Mouse (Mus musculus) neural tube, embryonic 12.5 days (tissue): ENCODE measurements around the gene Pmpcb. TPM values are rescaled to one million over a fixed set of nuclear protein-coding genes. Genes with fewer than 3 reads are reported as not detected.

Experiments
- ATAC-seq: fragments of 200-750 bp; cut with Nextera tagmentation; 2 replicates; pipeline ENCODE4 v1.8.0; 2017; ENCODE audit warnings: low read depth, mild to moderate bottlenecking, moderate TSS enrichment, moderate library complexity; ENCODE audit not compliant: low FRiP score
- H3K27ac ChIP-seq: fragments of 300-500 bp; sonication (generic); 2 replicates; pipeline ENCODE4 v1.5.1; 2016
- H3K27me3 ChIP-seq: fragments of 300-500 bp; sonication (generic); replicated peaks from 2 replicates; pipeline ENCODE4 v1.6.1; 2016; ENCODE audit warnings: mild to moderate bottlenecking
- H3K36me3 ChIP-seq: fragments of 300-500 bp; sonication (generic); 2 replicates; pipeline ENCODE4 v1.6.1; 2016; ENCODE audit warnings: mild to moderate bottlenecking
- H3K4me1 ChIP-seq: fragments of 300-500 bp; sonication (generic); 2 replicates; pipeline ENCODE4 v1.6.1; 2016
- H3K4me2 ChIP-seq: fragments of 300-500 bp; sonication (generic); replicated peaks from 2 replicates; pipeline ENCODE4 v1.6.1; 2016; ENCODE audit warnings: mild to moderate bottlenecking
- H3K4me3 ChIP-seq: fragments of 300-500 bp; sonication (generic); 2 replicates; pipeline ENCODE4 v1.5.1; 2016
- H3K9ac ChIP-seq: fragments of 300-500 bp; sonication (generic); 2 replicates; pipeline ENCODE4 v1.6.1; 2016; ENCODE audit warnings: mild to moderate bottlenecking
- H3K9me3 ChIP-seq: fragments of 300-500 bp; sonication (generic); 2 replicates; pipeline ENCODE4 v1.6.1; 2016; ENCODE audit warnings: mild to moderate bottlenecking
- WGBS: fragments of 180-500 bp; shearing (Covaris S2); methylation state at CpG from one replicate; pipeline ENCODE4 v1.1.7; 2016; 5-methylcytosine and 5-hydroxymethylcytosine counted together
- polyA plus RNA-seq: library from polyadenylated mRNA; unstranded; fragments of >200 nt; fragmentation: Nextera tagmentation; extraction: Ambion mirVana; gene quantifications from 2 replicates; pipeline ENCODE4 v1.2.1, GENCODE M21; 2016

Pmpcb gene
- polyA plus RNA-seq, 1 experiment from 2014 or later = 83.2 TPM

DNA sequence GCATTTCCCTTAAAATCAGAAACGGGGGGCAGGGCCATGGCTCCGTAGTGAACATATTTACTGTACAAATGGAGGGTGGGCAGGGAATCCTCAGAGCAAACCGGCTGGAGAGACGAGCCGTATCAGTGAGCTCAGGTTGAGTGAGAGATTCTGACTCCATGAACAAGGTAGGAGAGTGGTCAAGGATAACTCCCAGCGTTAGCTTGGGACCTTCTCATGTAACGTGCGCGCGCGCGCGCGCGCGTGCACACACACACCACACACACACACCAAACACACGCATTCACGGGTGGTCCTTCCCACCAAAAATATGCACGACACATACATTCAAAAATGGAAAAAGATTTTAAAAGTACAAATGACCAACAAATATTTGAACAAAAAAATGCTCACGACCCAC lies 1.8 kb upstream of the Pmpcb start:
- Histone ChIP-seq H3K36me3 (peaks cover 13% of the 10 kb centered on the region), H3K27me3 (no peaks in the 10 kb centered on the region), H3K9ac (no peak overlapping the region), H3K4me3 (no peak overlapping the region), H3K27ac (no peak overlapping the region), H3K9me3 (no peaks in the 10 kb centered on the region), H3K4me1 (peaks cover 25% of the 10 kb centered on the region), H3K4me2 (no peak overlapping the region)
- no peak for ATAC-seq
- WGBS = 85% methylated on average over 20 of the region's 20 CpGs

DNA sequence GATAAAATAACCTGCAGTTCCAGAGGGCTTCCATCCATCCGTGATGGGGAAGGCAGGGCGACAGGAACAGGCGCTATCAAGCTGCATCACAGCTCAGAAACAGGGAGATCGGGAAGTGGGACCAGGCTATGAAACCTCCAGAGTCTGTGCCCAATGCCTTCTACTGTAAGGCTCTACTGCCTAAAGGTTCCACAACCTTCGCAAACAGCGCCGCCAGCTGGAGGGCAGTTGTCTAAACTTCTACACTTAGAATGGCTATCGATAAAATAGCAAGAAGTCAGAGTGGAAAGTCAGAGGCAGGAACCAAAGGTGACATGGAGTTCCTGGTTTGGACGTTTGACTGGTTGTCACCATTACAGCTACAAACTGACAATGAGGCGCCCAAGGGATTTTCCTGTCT lies 1.4 kb upstream of the Pmpcb start:
- ATAC-seq = no peak
- H3K4me3 ChIP-seq = no peak overlapping the region
- H3K36me3 ChIP-seq = peaks cover 17% of the 10 kb centered on the region
- peaks cover 25% of the 10 kb centered on the region for H3K4me1 ChIP-seq
- H3K9ac ChIP-seq = no peak overlapping the region
- H3K27ac ChIP-seq = no peak overlapping the region
- H3K27me3 ChIP-seq = no peaks in the 10 kb centered on the region
- WGBS = 31% methylated on average over 10 of the region's 10 CpGs
- no peak overlapping the region for H3K4me2 ChIP-seq
- H3K9me3 ChIP-seq = no peaks in the 10 kb centered on the region

DNA sequence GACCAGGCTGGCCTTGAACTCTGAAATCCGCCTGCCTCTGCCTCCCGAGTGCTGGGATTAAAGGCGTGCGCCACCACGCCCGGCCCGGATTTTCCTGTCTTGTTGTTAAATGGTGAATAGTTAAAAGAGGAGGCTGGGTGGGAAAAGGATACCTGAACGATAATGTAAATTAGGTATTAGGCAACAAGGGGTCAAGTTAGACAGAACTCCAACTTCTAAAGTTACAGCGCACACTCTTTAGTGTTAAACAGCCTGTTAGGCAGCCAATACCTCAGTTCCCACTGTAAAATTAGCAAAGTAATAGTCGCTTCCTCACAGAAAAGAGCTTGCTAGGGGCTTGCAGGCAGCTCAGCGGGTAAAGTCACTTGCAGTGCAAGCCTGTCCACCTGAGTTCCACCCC lies 895 bp upstream of the Pmpcb start:
- Histone ChIP-seq H3K9ac (no peak overlapping the region), H3K27ac (no peak overlapping the region), H3K4me1 (peaks cover 25% of the 10 kb centered on the region), H3K27me3 (no peaks in the 10 kb centered on the region), H3K4me2 (no peak overlapping the region), H3K9me3 (no peaks in the 10 kb centered on the region), H3K36me3 (peaks cover 17% of the 10 kb centered on the region), H3K4me3 (no peak overlapping the region)
- no peak for ATAC-seq
- 85% methylated on average over 11 of the region's 11 CpGs for WGBS

DNA sequence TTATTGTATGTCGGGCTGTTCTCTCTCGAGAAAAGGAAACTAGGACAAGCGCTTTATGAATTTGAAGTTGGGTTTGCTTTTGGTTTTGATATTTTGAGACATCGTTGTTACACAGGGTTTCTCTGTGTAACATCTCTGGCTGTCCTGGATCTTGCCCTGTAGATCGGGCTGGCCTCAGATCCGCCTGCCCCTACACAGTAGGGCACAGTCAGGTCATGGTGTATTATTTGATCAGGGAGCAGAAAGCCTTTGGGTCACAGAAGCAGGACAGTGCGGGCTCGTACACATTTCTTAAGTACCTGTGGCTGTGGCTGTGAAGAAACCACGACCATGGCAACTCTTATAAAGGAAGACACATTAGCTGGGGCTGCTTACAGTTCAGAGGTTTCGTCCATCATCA lies 679 bp downstream of the Pmpcb start:
- Histone ChIP-seq H3K4me1 (peaks cover 17% of the 10 kb centered on the region), H3K27ac (no peak overlapping the region), H3K36me3 (peaks cover 31% of the 10 kb centered on the region), H3K4me3 (peak overlapping the region; percentile 92), H3K9me3 (no peaks in the 10 kb centered on the region), H3K4me2 (peak overlapping the region; percentile 76), H3K27me3 (no peaks in the 10 kb centered on the region), H3K9ac (peak overlapping the region; percentile 93)
- ATAC-seq = no peak
- 30% methylated on average over 10 of the region's 10 CpGs for WGBS

DNA sequence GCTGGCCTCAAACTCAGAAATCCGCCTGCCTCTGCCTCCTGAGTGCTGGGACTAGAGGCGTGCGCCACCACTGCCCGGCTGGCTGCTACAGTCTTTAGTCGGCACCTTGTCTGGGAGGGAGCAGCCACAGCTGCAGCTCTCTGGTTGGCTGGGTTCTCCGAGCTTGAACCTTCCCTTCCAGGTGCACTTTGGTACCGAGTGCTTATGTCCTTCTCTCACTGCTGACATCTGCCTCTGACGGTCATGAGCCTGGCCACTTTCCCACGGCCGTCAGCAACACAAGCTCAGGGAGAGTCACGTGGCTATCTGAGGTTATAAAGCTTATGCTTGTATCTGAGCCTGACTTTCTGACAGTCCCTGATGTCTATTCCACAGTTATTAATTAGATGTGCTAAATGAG lies 2.2 kb downstream of the Pmpcb start:
- Histone ChIP-seq H3K36me3 (peaks cover 46% of the 10 kb centered on the region), H3K9ac (no peak overlapping the region), H3K9me3 (no peaks in the 10 kb centered on the region), H3K27me3 (no peaks in the 10 kb centered on the region), H3K4me1 (peaks cover 16% of the 10 kb centered on the region), H3K27ac (no peak overlapping the region), H3K4me3 (no peak overlapping the region), H3K4me2 (no peak overlapping the region)
- ATAC-seq = no peak
- 95% methylated on average over 11 of the region's 11 CpGs for WGBS

DNA sequence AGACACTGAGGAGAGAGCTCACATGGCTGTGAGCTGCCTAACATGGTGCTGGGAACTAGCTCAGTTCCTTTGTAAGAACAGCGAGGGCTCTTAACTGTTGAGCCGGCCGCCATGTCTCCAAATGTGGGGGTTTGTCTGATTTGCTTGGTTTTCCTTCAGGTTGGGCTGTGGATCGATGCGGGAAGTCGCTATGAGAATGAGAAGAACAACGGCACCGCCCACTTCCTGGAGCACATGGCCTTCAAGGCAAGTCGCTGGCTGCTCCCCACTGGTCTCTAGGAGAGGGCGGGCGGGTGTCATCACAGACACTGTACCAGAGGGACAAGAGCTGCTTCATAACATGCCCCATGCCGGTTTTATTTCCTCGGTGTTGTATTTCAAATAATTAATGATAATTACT lies 2.9 kb downstream of the Pmpcb start:
- ATAC-seq = no peak
- no peak overlapping the region for H3K9ac ChIP-seq
- H3K27me3 ChIP-seq = no peaks in the 10 kb centered on the region
- peaks cover 54% of the 10 kb centered on the region for H3K36me3 ChIP-seq
- no peak overlapping the region for H3K4me2 ChIP-seq
- peaks cover 11% of the 10 kb centered on the region for H3K4me1 ChIP-seq
- no peaks in the 10 kb centered on the region for H3K9me3 ChIP-seq
- H3K4me3 ChIP-seq = no peak overlapping the region
- no peak overlapping the region for H3K27ac ChIP-seq
- WGBS = 91% methylated on average over 13 of the region's 13 CpGs

DNA sequence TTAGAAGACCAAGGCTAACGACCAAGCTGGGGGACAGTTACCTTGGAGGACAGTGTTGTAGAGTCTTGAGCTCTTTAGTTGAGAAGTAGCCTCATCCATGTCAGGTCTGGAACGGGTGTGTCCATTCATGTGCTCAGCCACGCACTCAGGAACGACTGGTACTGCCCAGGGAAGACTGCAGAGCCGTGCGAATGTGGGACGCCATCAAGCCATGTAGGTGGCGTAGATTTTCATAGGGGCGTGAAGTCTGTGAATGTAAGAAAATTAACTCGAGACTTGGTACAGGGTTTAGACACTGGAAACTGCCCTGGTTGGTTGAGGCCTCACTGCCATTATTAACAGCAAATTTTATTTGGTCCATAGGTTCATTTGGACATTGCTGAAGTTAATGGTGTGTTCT lies 6.7 kb downstream of the Pmpcb start:
- Histone ChIP-seq H3K9me3 (no peaks in the 10 kb centered on the region), H3K4me1 (no peaks in the 10 kb centered on the region), H3K27ac (no peak overlapping the region), H3K4me3 (no peak overlapping the region), H3K36me3 (peaks cover 84% of the 10 kb centered on the region), H3K4me2 (no peak overlapping the region), H3K27me3 (no peaks in the 10 kb centered on the region), H3K9ac (no peak overlapping the region)
- no peak for ATAC-seq
- 93% methylated on average over 10 of the region's 10 CpGs for WGBS

DNA sequence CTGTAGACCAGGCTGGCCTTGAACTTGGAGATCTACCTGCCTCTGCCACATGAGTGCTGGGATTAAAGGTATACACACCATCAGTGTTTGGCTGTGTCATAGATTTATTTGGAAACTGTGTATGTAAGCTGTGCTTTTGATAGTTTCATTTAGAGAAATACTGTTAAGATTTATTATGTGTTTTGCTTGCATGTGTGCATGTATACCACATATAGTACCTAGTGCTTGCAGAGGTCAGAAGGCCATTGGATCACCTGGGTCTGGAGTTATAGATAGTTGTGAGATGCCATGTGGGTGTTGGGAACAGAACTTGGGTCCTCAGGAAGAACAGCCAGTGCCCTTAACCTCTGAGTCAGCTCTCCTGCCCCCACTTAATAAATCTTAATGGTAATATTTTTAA lies 7.7 kb downstream of the Pmpcb start:
- H3K36me3 ChIP-seq = peaks cover 86% of the 10 kb centered on the region
- H3K27me3 ChIP-seq = no peaks in the 10 kb centered on the region
- no peak overlapping the region for H3K9ac ChIP-seq
- no peak overlapping the region for H3K4me2 ChIP-seq
- H3K4me1 ChIP-seq = no peaks in the 10 kb centered on the region
- H3K9me3 ChIP-seq = no peaks in the 10 kb centered on the region
- no peak for ATAC-seq
- no peak overlapping the region for H3K27ac ChIP-seq
- no peak overlapping the region for H3K4me3 ChIP-seq

DNA sequence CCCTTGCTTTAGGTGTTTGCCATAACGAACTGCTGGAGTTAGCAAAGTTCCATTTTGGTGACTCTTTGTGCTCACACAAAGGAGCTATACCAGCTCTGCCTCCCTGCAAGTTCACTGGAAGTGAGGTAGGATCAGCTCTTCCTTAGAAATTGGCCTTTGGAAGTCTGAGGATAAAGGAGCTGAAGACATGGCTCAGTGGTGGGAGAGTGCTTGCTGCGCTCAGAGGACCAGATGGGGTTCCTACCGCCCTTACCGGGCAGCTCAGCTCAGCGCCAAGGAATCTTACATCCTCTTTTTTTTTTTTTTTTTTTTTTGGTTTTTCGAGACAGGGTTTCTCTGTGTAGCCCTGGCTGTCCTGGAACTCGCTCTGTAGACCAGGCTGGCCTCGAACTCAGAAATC lies 9.0 kb downstream of the Pmpcb start:
- Histone ChIP-seq H3K27me3 (no peaks in the 10 kb centered on the region), H3K9me3 (no peaks in the 10 kb centered on the region), H3K4me2 (no peak overlapping the region), H3K27ac (no peak overlapping the region), H3K9ac (no peak overlapping the region), H3K4me1 (no peaks in the 10 kb centered on the region), H3K36me3 (peaks cover 90% of the 10 kb centered on the region), H3K4me3 (no peak overlapping the region)
- 95% methylated on average over 8 of the region's 8 CpGs for WGBS
- ATAC-seq = no peak

DNA sequence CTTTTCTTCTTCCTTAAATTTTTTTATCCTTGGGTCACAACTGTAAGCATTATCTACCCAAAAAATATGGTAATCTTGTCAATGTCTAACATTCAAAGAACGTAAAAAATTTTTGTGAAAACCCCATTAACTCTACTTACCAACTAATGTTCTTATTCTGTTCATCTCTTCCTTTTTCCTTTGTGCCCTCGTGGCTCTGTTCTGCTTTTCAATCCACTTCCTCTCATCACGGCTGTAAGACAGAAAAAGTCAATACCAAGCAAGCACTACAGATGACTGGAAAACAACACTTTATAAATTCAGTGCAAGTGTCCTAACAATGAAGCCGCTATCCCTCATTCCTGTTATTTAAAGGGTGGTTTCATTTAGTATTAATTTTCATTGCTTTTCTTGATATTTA lies 31.6 kb downstream of the Pmpcb start:
- Histone ChIP-seq H3K9me3 (no peaks in the 10 kb centered on the region), H3K9ac (no peak overlapping the region), H3K4me2 (no peak overlapping the region), H3K4me1 (no peaks in the 10 kb centered on the region), H3K27me3 (no peaks in the 10 kb centered on the region), H3K27ac (no peak overlapping the region), H3K36me3 (peaks cover 59% of the 10 kb centered on the region), H3K4me3 (no peak overlapping the region)
- 93% methylated on average over 4 of the region's 4 CpGs for WGBS
- no peak for ATAC-seq

DNA sequence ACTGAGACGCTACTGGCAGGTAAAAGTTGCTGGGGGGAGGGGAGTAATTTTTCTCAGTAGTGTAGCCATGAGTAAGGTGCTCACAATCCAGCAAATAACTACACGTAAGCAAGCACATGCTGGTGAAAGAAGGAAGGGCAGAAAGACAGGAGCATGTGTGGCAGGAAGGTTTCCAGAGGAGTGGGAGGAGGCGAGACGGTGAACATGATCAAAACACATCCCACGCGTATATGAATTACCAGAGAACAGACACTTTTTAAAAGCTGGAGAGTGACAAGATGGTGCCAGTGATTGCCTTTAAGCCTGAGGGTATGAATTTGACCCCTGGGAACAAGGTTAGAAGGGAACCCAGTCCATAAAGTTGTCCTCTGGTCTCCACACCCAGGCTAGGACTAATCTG lies 32.9 kb downstream of the Pmpcb start:
- Histone ChIP-seq H3K9ac (no peak overlapping the region), H3K4me2 (no peak overlapping the region), H3K36me3 (peaks cover 59% of the 10 kb centered on the region), H3K9me3 (no peaks in the 10 kb centered on the region), H3K27ac (no peak overlapping the region), H3K27me3 (no peaks in the 10 kb centered on the region), H3K4me3 (no peak overlapping the region), H3K4me1 (no peaks in the 10 kb centered on the region)
- no peak for ATAC-seq
- 95% methylated on average over 6 of the region's 6 CpGs for WGBS

DNA sequence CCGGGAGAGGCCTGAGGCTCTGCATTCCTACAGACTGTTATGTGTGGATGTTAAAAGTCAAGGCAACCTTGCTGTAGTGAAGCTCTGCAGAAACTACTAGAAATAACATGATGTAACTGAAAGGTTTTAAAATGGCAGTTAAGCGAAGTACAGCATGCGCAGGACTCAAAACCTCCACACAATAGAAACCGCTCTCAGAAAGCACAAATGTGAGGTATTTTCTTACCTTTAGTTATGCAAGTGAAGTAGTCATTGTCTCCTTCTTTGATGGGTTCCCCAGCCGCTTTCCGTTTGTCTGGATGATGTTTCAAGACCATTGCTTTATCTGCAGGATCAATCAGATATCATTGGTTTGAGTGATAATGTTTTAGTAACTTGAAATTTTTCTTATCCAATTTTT lies 39.5 kb downstream of the Pmpcb start:
- H3K9me3 ChIP-seq = no peaks in the 10 kb centered on the region
- H3K36me3 ChIP-seq = peaks cover 62% of the 10 kb centered on the region
- H3K4me2 ChIP-seq = no peak overlapping the region
- no peak overlapping the region for H3K27ac ChIP-seq
- ATAC-seq = no peak
- H3K27me3 ChIP-seq = no peaks in the 10 kb centered on the region
- H3K4me3 ChIP-seq = no peak overlapping the region
- H3K9ac ChIP-seq = no peak overlapping the region
- WGBS = 95% methylated on average over 6 of the region's 6 CpGs
- H3K4me1 ChIP-seq = no peaks in the 10 kb centered on the region

DNA sequence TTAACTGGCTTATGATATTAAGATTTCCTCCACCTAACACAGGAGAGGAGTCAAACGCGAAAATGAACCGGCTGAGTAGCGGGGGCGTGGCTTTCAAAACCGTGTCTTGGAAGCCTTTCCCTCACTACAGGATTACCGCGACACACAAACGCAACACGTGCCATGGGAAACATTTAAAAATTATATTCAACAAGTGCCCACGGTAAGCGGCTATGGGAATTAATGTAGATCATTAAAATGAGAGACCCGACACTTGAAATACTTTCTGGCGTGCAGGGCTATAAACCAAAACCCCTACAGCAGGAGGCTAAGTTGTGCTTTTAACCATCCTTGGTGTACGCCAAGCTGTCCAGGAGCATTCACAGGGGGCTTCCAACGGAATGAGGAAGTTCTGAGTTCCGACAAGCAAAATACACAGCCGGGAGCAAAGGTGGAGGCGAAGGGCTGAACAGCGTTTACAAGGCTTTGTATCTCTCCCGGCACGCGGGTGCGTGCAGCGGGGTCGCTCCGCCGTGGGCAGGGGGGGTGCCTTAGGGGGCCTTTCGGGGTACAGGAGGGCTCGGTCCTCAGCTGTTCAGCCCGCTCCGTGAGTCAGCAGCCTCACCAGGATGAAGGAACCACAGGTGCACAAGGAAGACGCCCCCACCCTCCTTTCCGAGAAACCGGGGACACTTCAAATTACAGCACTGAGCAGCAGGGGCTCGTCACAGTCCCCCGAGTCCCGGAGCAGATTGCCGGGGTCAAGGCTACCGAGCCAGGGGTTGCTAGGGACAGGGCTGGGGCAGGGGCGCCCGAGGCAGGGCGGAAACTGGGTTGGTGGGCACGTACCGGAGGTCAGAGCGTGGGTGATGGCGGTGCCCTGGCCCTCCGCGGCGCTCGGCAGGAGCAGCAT lies 47.5 kb downstream of the Pmpcb start:
- Histone ChIP-seq H3K4me2 (peak overlapping the region; percentile 97), H3K4me1 (peaks cover 16% of the 10 kb centered on the region), H3K9me3 (no peaks in the 10 kb centered on the region), H3K27me3 (no peaks in the 10 kb centered on the region), H3K4me3 (peak overlapping the region; percentile 95), H3K27ac (peak overlapping the region; percentile 26; the same call in 1 of the 2 replicates), H3K36me3 (peaks cover 34% of the 10 kb centered on the region), H3K9ac (peak overlapping the region; percentile 81)
- peak; percentile 79 for ATAC-seq
- under 1% methylated on average over 51 of the region's 51 CpGs for WGBS
